Mouse (Mus musculus) Muller cell, postnatal 12 days (primary cell): Measurements from ENCODE around the gene Zfp36l2.
A peak's percentile ranks its signal among the peaks of the same experiment; 100 is the strongest.
"Not testable (repeated sequence)": the region's sequence is repeated elsewhere in the genome, so short reads cannot be mapped to it uniquely, and the experiment has no call there.

Source experiments
- DNase-seq: peaks from one replicate; pipeline ENCODE4 v3.0.0-alpha.2; 2015; ENCODE audit errors: inconsistent ontology term

Gene Zfp36l2

DNA sequence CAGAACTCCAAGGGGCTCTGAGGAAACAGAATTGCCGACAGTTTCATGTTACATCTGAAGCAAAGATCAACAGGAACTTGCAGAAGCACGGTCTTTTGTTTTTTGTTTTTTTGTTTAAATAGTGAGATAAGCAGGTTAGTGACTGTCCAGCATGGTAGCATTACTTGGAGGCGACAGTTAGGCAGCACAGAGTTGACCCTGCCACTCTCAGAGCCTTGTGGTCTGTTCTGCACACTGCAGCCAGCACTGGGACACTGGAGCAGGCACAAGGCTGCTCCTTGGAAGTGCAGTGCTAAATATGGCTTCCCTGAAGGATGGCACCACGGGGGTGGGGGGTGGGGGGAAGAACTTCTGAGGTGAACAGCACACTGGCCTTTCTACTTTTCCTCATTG lies 7.3 kb upstream of the Zfp36l2 start:
- no peak for DNase-seq

DNA sequence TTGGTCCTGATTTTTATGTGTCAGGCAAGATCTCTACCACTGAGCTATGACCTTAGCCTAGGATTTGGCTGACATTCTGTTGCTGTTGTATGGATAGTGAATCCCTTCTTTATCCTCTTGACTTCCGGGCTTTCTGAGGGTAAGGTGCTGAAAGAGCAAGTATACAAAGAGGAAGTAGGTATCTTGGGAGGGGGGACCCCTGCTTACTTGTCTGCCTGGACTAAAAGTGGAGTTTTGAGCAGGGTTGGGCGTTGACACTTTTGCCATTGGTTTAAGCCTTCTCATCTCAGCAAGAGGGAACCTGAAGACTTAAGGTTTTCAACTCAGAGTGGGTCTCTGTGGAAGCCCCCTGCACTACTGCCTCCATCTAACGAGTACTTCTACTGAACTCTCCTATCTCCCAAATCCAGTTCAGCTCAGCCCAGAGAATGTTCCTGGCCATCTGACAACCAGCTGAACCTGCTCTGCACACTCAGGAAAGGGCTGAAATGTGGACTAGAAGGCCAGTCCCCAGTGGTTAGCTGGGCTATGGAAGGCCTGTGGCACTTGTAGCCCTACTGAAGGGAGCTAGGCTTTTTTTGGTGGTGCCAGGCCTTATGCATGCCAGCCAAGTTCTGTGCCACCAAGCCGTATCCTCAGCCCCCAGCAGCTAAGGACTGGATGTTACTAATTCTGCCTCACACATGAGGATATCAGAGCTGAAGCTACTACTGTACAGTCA lies 6.7 kb upstream of the Zfp36l2 start:
- DNase-seq: no peak

DNA sequence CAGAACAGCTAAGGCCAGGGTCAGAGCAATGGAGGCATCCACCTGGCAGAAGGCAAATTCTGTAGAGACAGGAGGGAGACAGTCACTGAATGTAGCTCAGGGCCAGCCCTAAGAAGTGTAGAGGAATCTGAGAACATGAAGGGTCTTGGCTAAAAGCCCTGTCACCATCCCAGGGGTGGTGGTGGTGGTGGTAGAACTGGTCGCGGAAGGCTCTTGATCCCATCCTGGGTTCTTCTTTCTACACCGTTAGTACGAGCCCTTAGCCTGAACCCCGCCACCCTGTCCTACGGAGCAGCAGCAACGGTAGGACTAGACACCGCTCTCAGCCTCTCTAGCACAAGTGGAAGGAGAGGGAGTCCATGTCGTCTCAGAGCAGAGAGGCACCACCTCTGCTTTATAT lies 5.7 kb upstream of the Zfp36l2 start:
- DNase-seq: no peak

DNA sequence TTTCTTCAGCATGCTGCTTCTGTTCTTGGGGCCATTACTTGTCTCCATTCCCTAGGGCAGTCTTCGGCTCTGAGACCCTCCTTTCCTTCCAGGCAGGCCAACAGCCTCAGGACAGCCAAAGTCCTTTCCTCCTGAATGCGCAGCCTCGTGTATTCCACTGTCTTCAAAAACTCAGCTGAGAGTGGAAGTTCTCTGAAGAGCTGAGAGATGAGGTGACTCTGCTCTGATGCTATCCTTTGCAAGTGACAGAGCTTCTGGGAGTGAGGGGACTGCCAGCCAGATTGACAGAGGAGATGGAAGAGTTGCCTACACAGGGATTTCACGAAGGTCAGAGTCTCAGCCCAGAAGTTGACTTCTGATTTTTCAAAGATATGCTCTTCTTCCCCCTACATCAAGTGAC lies 4.2 kb upstream of the Zfp36l2 start:
- no peak for DNase-seq

DNA sequence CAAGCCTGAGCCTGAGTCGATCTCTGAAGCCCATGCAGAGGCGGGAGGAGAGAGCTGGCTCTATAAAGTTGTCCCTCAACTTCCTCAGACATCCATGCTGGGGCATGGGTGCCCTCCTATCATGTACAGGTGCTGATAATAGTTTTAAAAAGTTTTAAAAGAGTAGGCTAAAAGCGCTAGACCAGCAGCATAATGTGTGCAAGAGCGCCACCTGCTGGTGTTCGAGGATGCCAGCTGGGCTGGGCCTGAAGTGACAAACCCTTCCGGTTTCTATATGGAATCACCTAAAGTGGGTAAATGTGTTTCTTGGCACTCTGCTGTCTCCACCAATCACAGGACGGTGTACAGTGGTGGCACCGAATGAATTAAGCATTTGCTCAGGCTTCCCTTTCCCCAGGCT lies 3.1 kb upstream of the Zfp36l2 start:
- DNase-seq: peak; percentile 49

DNA sequence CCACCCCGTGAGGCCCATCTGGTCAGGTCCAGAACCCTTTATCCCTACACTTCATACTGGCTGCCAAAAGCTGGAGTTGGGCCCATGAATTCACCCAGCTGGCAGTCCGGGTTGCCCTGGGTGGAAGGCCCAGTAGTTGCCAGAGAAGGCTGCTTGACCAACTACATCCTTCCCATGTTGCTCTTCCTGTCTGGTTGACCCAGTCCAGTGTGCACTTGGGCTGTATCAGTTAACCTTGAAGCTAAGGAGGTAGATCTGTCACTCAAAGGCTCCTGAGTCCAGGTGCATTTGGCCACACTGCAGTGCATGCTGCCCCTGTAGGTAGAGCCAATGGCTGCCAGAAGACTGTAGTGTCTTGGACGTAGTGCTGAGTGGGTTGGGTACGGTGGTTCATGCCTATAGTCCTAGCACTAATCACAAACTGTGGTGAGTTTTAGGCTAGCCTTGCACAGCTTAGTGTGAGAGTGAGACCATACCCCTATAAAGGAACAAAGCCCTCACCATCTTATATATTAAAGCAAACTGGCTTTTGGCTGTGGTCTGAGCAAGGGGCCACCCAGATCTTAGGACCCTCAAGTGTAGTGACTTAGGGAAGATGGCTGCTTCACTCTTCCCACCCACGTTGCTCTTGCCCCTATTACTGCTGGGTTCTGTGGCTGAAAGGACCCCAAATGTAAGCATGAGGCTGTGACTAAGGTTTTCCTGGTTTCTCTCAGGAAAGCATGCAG lies 1.5 kb upstream of the Zfp36l2 start:
- DNase-seq: no peak

DNA sequence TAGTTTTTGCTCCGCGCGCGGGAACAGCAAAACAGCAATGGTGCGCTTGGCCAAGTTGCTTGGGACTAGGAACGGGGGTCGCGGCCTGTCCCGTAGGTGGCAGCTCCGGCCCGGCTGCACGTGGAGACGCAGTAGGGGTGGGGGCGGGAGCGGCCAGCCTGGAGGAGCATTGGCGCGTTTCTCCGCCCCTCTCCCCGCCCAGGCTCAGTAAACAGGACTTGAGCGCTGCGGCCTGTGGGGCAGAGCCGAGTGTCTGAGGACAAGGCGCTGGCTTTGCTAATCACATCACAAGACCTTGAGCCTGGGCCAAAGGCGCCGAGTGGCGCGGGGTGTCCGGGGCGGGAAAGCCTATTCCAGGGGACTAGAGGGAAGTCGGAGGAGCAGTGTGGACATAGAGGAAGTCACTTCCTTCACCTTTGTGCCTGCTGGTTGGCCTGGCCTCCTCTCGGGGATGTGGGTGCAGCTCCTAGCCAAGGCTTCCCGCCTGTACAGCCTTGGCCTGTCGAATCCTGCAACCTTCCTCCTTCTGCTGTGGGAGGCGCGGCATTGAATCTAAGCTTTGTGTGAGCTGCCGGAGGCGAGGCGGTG lies 721 bp upstream of the Zfp36l2 start:
- peak; percentile 96 for DNase-seq

DNA sequence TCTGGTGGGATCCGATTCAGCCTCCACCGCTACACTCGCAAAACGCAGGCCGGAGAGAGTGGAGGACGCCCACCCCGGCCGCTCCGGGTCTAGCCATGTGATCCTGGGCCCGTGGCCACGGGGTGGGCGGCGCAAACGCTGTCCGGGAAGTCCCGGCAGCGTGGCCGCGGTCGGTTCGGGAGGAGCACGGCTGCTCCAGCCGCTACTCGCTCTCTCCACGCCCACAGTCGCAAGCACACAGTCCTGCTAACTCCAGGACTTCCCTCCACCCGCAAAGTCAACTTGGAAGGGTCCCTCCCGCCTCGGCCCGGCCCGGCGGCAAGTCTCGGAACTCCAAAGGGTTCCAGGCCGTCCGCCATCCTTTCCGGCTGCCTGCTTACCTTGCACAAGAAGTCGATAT lies 483 bp downstream of the Zfp36l2 start:
- DNase-seq: not testable (repeated sequence)

DNA sequence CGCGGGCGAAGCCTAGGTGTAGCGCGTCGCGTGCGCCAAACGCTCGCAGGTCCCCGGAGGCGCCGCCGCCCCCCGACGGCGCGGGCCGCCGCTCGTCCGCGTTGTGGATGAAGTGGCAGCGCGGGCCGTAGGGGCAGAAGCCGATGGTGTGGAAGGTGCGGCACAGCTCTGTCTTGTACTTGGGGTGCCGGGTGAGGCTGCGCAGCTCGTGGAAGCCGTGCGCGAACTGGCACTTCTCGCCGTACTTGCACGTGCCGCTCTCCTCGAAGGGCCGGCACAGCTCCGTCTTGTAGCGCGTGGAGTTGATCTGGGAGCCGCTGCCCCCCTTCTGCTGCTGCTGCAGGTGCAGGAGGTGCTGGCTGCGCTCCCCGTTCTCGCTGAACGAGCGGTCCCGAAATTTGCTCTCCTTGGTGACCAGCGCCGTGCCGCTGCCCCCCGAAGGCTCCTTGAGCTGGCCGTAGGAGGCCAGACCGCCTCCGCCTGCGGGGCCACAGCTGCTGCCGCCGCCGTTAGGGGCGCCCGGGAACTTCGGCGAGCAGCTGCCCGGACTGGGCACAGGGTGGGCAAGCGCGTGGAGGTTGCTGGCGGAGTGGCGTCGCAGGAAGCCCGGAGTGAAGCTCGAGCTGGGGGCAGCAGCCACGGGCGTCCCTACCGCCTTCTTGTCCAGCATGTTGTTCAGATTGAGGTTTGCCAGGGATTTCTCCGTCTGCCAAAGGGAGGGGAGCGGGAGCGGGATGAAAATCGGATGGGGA lies 1.1 kb downstream of the Zfp36l2 start:
- peak; percentile 85 for DNase-seq

DNA sequence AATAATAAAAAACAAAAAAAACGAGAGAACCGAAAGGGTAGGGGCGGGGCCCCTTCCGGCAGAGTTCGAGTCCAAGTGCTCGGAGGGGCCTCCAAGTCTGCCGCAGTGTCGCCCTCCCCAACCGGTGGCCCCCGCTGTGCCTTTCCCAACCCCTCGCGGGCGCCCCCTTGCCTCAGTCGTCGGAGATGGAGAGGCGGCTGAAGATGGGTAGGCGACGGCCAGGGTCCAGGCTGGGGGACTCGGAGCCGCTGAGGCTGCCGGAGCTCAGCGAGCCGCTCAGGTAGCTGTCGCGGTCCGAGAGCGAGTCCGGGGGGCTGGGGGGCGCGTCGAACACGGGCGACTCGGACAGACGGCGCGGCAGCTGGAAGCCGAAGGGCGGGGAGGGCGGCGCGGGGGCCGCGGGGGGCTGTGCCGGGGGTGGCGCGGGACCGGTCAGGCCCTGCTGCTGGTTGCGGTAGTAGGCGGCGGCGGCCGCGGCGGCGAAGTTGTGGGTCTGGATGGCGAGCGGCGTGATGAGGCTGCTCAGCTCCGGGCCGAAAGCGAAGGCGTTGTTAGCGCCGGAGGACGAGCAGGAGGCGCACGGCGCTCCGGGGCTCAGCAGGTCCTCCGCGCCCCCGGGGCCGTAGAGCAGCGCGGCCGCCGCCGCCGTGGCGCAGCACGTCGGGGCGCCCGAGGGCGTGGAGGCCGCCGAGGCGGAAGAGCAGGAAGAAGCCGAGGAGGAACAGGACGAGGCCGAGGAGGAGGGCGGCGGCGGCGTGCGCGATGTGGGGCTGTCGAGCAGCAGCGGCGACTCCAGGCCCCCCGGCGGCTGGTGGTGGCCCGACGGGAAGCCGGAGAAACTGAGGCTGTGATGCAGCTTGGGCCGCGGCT lies 1.9 kb downstream of the Zfp36l2 start:
- DNase-seq: peak; percentile 85

DNA sequence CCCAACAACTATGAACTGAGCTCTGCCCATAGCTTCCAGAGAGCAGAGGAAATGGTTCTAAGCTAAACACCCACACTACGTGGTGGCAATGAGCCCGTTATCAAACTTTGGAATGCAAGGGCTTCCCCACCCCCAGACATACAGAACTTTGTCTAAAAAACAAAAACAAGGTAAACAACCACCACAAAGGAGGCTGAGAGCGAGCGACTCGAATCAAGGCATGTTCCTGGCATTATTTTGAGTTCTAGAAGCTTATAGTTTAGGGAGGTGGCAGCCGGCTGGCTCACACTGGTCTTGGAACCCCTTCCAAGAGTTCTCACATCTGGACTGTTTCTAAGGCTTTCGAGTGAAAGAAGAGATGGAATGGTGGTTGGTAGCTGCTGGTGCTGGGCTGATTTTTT lies 2.7 kb downstream of the Zfp36l2 start:
- peak; percentile 57 for DNase-seq

DNA sequence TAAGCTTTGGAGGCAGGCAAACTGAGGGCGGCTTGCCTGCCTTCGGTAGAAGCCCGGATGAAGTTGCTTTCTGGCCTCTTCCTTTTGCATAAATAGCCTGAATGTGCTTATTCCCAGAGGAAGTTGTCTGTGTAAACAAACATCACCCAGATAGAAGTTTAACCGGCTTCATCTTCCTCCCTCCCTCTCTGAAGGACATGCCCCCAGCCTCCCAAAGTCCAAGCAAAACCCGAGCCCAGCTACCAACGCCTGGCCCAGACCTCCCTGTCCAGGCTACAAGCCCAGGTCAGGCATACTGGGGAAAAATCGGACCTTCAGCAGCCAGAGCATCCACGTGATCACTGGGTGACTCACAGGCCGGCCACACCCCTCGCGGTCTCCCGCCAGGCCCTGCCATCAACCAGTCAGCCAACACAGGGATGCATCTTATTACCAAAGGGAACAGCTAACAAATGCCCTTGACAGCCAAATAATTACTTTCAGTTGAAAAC lies 4.4 kb downstream of the Zfp36l2 start:
- DNase-seq: peak; percentile 94

DNA sequence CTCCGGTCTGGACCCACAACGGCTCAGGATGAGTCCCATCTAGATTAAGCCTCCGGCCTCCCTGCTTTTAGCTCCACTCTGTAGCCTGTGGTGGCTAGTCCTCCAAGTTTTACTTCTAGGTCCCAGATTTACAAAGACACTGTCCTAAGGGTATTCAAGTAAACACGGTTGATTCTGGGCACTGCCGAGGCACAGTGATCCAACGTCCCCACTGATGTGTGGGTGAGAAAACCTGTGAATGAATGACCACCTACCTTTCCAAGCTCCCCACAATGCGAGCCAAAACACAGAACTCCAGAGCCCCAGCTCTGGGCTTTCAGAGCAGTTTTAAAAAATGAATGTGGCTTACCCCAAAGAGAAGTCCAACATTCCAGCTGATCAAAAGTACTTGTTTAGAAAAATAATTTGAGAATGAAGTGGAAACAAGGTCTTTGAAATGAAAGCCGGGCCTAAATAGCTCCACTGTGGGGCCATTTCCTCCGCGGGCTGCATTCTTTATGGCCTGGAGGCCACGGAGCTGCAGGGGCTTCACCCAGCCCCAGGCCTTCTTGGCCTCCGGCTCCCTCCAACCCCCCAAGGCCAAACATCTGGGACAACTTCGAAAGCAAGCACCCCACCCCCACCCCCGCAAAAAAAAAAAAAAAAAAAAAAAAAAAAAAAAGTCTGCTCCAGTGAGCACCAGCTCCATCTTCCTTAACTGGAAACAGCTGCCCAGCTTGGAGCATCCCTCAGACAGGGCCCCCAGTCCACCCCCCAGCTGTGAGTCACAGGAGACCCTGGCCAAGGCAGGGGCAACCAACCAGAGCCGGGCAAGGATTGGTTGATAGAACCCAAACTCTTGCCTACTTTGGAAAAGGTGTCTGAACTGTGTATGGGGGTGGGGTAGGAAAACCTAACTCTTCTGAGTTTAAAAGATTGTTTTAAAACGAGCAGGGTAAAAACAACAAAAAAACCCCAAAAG lies 5.2 kb downstream of the Zfp36l2 start:
- peak; percentile 87 for DNase-seq

DNA sequence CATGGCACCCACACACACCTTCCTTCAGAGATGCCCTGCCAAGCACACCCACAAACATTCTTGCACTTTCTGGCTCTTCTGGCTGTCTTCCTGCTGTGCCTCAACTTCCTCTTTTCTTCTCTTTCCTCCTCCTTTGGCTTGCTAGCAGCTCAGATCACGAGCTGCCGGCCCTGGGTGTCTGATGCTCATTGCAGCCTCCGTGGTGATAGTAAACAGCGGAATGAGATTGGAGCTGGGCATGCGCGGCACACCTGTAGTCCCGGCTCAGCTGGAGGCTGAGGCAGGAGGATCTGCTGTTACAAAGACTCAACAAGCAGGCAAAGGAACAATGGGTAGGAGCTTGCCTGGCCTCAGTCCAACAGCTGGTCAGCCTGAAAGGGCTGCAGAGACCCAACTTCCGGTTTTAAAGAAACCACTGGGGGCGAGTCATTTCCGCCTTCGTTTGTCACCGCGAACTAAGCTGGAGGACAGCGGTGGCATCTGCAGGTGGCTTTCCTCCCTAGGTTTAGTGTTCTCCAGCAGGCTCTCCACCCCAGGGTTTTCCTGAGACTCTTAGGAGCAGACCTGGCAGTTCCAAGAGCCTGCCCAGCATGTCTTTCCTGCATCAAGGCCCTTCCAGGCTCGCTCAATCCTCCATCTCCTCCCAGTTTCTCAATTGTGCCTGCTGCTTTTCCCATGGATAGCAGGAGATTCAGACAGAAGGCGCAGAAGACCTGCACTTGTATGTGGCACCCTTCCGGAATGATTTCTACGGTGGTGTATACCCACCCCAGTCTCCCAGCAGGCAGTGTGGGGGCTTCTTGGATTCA lies 6.0 kb downstream of the Zfp36l2 start:
- peak; percentile 37 for DNase-seq

DNA sequence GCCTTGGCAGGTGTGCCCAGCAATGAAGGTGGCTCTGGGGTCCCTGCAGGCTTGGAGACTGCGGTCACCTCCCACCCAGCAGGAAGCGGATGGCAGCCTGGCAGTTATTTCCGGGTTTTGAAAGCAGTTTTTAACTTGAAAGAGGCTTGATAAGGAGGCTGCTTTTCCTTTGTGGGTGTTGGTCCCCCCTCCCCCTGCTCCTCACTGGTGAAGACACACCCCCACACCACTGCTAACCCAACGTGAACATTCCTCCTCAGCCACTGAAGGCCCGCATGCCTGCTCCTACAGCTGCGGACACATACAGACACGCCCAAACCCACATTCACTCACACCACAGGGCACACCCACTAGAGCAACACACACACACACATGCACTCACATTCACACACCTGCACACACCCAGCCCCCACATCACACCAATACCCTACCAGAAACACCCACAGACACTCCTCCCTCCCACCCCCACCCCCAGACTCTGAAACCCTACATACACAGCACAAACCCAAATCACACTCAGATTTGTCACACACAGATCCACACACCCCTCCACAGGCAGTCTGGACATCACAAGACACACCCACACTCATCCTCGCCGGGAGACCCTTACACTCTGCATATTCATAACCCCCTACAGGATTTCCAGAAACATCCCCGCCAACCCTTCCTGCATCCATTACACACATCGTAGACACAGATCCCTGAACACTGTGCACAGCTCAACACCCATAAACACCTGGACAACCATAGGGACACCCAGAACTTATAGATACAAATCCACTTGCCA lies 6.8 kb downstream of the Zfp36l2 start:
- peak; percentile 65 for DNase-seq

DNA sequence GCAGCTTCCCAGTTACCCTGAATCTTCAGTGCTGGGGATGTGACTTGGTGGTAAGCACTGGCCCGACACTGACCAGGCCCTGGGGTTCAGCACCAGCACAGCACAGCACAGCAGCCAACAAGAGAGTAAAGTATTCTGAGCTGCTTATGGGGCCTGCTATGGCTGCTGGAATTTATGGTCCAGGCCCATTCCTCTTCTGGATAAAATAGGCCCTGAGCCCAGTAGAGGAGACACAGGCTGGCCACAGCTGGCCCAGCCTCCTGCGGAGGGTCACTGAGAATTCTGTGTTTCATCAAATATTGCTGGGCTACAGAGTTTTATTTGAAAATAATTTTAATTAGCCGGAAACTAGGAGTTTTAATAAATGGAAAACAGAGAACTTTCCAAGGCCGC lies 7.8 kb downstream of the Zfp36l2 start:
- DNase-seq: no peak

DNA sequence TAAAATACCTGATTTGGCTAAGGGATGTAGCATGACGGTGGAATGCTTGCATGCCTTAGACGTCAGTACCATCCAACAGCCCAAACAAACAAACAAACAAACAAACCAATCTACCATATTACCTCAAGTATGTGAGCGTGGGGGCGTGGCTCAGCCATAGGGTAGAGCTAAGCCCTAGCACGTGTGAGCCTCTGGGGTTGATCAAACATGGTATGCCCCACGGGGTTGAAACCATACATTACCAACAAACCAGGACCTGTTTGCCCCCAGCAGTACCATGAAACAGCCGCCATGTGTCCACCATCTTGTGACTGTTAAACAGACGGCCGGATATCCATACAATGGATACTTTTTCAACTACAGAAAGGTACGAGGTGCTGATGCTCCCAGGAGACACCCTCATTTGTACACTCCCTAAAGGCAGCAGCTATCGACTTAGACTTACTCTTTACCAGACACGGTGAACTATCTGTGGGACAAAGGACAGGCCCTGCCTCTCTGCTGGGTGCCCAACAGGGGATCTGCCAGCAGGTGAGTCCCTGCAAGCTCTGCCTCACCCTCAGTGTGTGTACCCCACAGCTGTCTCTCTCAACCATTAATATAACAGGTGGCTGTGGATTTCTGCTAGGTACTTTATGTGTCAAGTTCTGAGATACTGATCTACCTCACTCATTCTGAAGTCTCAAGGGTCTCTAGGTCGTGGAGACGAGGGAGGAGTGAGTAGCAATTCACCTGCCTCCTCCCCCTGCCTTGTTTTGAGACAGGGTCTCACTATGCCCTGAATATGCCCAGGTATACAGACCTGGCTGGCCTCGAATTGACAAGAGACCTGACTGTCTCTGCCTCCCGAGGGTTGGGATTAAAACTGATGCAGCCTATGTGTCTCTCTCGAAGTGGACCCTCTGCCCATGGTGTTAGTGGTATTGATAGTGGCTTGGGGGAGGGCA lies 8.4 kb downstream of the Zfp36l2 start:
- DNase-seq: no peak
